Mouse (Mus musculus) cerebellum, postnatal 36 days (tissue): ENCODE measurements around the gene Slc16a10.
"Not testable (repeated sequence)": the region's sequence is repeated elsewhere in the genome, so short reads cannot be mapped to it uniquely, and the experiment has no call there.

Experiments used
- DNase-seq, 2 experiments: peaks; one replicate each; pipeline ENCODE4 v3.0.0; 2021 to 2022; ENCODE audit warnings: mixed read lengths in 2 of 2

Gene Slc16a10

DNA sequence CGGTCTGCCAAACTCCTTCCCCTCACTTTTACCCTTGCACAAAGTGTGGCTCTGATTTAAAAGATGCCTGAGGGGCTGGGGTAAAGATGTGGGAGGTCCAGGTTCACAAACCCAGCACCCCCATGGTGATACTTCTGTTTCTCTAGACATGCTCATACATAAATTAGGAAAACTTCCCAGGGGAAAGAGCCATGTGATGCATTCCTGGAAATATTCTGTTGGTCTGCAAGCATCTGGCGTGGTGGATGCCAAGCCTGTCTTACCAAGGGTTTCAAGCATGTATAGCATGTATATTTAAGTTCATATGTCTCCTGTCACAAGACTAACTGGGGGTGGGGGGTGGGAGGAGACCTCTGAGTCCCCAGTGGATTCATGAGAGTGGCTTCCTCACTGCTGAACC lies 121.7 kb downstream of the Slc16a10 start:
- no peak for DNase-seq

GRCm38 (mm10) chr10:40019492-40019891 lies 122.6 kb downstream of the Slc16a10 start:
- no peak for DNase-seq

DNA sequence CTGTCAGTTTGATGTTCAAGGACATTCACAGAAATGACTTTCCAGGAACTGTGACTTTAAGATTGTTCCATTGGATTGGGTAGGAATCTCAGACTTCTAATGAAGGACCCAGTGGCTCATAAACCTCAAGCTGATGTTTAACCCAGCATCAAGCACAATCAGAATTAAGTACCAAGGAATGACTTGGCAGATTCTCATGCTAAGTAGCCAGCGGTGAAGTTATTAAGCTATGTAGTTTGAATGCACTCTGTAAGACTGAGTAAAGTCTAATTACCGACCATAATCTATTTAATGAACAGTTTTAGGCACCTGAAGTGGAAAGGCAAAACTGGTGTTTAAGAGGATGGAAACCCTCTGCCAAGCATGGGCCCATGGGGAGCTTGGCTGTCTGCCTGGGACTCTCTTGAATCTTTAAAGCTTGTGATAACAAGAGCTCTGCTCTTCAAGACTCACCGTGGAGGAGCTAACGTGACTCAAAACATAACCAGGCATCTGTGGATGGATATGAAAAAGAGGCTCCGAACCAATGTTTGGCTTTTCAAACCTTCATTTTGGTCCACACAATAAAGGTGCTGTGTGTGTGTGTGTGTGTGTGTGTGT lies 123.7 kb downstream of the Slc16a10 start:
- DNase-seq = no peak

- no peak for DNase-seq
These were observed 132.5 kb downstream of the Slc16a10 start for GRCm38 (mm10) chr10:40009591-40009990.

GRCm38 (mm10) chr10:40008847-40009246 lies 133.2 kb downstream of the Slc16a10 start:
- not testable (repeated sequence) for DNase-seq

DNA sequence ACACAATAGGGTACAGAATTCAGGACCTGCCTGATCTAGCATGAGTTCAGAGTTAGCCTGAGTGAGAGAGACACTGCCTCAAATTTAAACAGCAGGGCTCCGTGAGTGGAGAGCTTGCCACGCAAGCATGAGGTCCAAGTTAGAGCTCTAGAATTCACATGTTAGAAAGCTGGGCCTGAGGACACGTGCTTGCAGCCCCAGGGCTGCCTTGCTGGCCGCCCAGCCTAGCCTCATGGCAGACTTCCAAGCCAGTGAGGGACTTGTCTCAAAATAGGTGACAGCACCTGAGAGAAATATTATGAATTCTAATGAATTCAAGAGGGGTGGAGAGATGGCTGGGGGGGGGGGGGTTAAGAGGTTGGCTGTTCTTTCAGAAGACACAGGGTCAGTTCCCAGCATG lies 134.1 kb downstream of the Slc16a10 start:
- no peak for DNase-seq

DNA sequence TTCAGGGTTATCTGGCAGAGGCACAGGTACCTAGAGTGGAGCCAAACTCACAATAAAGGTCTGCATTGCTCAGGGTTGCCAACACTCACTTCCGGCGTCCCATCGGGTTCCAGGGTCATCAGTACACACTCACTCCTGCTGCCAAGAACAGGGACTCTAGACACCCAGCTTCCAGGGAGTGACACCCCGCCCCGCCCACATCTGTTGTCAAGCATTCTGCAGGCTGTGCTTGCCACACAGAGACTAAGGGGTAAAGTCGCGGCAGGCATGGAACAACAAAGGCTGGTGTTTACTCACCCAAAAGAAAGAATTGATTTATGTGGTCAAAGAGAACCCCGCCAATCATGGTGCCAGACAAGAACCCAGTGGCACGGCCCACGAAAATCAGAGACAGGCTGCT lies 135.1 kb downstream of the Slc16a10 start:
- DNase-seq = no peak

- DNase-seq = no peak
These were observed 141.3 kb downstream of the Slc16a10 start for GRCm38 (mm10) chr10:40000746-40001145.

DNA sequence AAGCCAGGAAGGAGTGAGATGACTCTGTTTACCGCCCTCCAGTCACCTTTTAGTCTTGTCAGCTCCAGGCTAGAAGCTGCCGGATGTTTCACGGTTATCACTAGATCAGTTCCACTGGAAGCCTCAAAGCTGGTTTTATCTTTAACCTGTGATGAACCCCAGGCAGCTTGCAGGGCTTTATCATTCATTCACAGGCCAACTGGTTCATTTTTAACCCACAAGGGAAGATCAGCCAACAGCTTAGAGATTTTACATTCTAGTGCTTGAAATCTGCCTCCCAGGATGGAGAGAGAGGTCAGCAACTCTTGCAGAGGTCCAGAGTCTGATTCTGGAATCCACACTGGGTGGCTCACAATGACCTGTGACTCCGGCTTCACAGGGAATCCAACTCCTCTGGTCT lies 150.9 kb downstream of the Slc16a10 start:
- DNase-seq = no peak

DNA sequence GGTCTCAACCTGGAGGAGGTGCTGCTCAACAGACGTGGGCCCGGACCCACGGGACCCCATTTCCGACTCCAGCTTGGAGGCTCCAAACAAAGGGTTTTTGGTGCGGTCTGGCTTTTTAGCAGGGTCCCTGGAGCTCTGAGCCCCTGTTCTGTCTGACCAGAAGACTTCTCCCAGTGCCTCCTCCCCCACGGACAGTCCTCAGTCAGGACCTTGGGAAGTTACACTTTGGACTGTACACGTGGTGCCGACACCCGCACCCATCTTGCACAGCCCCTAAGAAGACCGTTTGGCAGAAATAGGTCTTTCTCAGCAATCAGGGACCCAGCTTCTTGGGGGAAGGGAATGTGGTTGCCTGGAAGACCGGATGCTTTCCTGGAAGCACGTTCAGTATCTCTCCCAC lies 155.6 kb downstream of the Slc16a10 start, which contains the start of gene Mfsd4b5:
Gene Mfsd4b5 (minus strand): TSS at position 181 of the 400 bp plus-strand sequence.
- DNase-seq = no peak
